Mouse (Mus musculus) testis, adult 2 months (tissue): Measurements from ENCODE around the gene Rab1a.

ENCODE experiments used
- CTCF ChIP-seq: fragments of 200-500 bp; IDR thresholded peaks from 2 replicates; pipeline ENCODE4 v1.5.1; 2012; ENCODE audit warnings: low read depth, mild to moderate bottlenecking, inconsistent platforms, low read length, moderate library complexity; ENCODE audit not compliant: control insufficient read depth, insufficient read depth, insufficient replicate concordance
- POLR2A ChIP-seq: fragments of 200-500 bp; IDR thresholded peaks from 2 replicates; pipeline ENCODE4 v1.6.1; 2012; ENCODE audit warnings: low read depth, mild to moderate bottlenecking, inconsistent platforms, low read length, moderate library complexity; ENCODE audit not compliant: control insufficient read depth

DNA sequence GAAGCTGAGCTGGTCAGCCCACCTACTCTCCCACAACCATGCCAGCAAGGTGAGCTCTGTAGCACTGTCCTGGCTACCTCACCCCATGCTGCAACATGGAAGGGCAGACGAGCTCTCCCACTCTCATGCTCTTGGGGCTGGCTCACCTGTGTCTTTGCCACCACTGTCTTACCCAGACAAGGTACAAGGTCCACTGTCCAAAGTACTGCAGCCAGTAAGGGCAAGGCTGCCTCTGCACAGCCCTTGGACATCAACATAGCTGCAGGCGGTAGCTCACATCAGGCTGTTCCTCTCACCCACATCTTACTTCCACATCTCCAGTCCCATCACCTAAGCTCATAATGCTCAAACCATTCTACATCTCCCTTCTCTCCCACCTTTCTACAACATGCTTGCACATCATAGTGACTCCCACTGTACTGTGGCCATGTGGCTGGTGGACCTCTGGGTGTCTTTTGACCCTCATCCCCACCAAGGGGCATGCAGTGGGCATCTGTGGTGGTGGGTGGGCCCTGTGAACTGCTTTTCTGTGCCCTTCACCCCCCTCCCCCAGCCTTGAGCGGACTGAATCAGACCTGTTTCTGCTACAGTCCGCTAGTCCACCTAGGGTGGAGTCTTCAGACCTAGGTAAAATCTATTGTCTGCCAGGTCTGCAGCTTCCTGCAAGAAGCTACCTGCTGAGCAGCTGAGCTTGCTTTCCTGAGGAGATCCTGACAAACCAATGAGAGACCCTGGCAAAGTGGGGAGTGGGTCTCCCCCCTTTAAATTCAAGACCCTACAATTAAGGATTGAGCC, 48.9 kb upstream of the Rab1a start:
- TF ChIP-seq POLR2A (no peak), CTCF (no peak)
